Mouse (Mus musculus) heart, postnatal 0 days (tissue): Measurements from ENCODE around the gene Zfp541.

Experiments used
- CTCF ChIP-seq: IDR thresholded peaks from 2 replicates; pipeline ENCODE4 v1.5.1; 2016; ENCODE audit warnings: antibody characterized with exemption, control low read depth, low read depth
- EP300 ChIP-seq: IDR thresholded peaks from 2 replicates; pipeline ENCODE4 v1.6.1; 2016; ENCODE audit warnings: antibody characterized with exemption, low read depth

DNA sequence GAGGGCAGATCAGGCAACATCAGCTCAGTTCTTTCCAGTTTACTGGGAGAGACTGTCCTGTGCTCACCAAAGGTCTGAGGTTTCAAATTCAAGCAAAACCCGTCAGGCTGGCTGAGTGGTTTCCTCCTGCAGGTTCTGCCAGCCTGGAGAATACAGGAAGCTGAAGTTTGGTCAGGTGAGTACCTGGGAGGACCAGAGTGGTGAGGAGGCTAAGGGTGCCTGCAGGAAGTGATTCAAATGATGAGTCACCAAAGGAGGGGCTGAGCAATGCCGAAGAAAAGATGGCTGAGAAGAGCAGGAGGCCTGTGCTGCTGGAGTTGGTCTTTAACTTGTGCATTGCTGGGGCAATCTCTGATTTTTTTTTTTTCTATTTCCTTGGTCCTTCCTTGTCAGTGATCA is 4.5 kb upstream of the Zfp541 start:
- TF ChIP-seq CTCF, result no peak
- no peak for TF ChIP-seq EP300
